Mouse (Mus musculus) intestine, postnatal 0 days (tissue): ENCODE measurements around the gene Zfp933. TPM values are rescaled to one million over a fixed set of nuclear protein-coding genes. Genes with fewer than 3 reads are reported as not detected.

Source experiments
- ATAC-seq: fragments of 200-750 bp; cut with Nextera tagmentation; 2 replicates; pipeline ENCODE4 v1.8.0; 2017; ENCODE audit warnings: mild to moderate bottlenecking, moderate TSS enrichment, moderate library complexity
- H3K27ac ChIP-seq: fragments of 300-500 bp; sonication (generic); 2 replicates; pipeline ENCODE4 v1.5.1; 2014; ENCODE audit warnings: mild to moderate bottlenecking, low read depth, low read length, moderate library complexity
- H3K27me3 ChIP-seq: fragments of 300-500 bp; sonication (generic); replicated peaks from 2 replicates; pipeline ENCODE4 v1.6.1; 2014; ENCODE audit warnings: low read length, mixed read lengths; ENCODE audit not compliant: control insufficient read depth, insufficient read depth
- H3K36me3 ChIP-seq: fragments of 300-500 bp; sonication (generic); 2 replicates; pipeline ENCODE4 v1.6.1; 2014; ENCODE audit warnings: mild to moderate bottlenecking, moderate library complexity; ENCODE audit not compliant: control insufficient read depth, insufficient read depth
- H3K4me1 ChIP-seq: fragments of 300-500 bp; sonication (generic); replicated peaks from 2 replicates; pipeline ENCODE4 v1.6.1; 2014; ENCODE audit warnings: antibody characterized with exemption, low read length, mixed read lengths; ENCODE audit not compliant: control insufficient read depth, insufficient read depth
- H3K4me2 ChIP-seq: fragments of 300-500 bp; sonication (generic); replicated peaks from 2 replicates; pipeline ENCODE4 v1.6.1; 2014; ENCODE audit warnings: low read depth, mild to moderate bottlenecking, moderate library complexity
- H3K4me3 ChIP-seq: fragments of 300-500 bp; sonication (generic); 2 replicates; pipeline ENCODE4 v1.5.1; 2014; ENCODE audit warnings: low read depth, low read length
- H3K9ac ChIP-seq: fragments of 300-500 bp; sonication (generic); 2 replicates; pipeline ENCODE4 v1.6.1; 2014; ENCODE audit warnings: mild to moderate bottlenecking, low read depth, low read length
- H3K9me3 ChIP-seq: fragments of 300-500 bp; sonication (generic); 2 replicates; pipeline ENCODE4 v1.6.1; 2016; ENCODE audit warnings: mixed run types; ENCODE audit not compliant: control insufficient read depth
- CTCF ChIP-seq: sonication (generic); IDR thresholded peaks from 2 replicates; pipeline ENCODE4 v1.5.1; 2016; ENCODE audit warnings: low read depth, mild to moderate bottlenecking, control low read depth, antibody characterized with exemption, moderate library complexity
- WGBS: fragments of 180-500 bp; shearing (Covaris S2); extraction: QIAGEN DNeasy Blood & Tissue Kit; methylation state at CpG from one replicate; pipeline ENCODE4 v1.1.7; 2014; 5-methylcytosine and 5-hydroxymethylcytosine counted together
- polyA plus RNA-seq: library from polyadenylated mRNA; unstranded; fragments of >200 nt; fragmentation: Nextera tagmentation; extraction: Ambion mirVana; gene quantifications from 2 replicates; pipeline ENCODE4 v1.2.1, GENCODE M21; 2015

Gene Zfp933
- polyA plus RNA-seq, 1 experiment from 2014 or later, result 3.4 TPM

- WGBS, result 96% methylated on average over 7 of the region's 7 CpGs
- Histone ChIP-seq H3K9me3 (no peaks in the 10 kb centered on the region), H3K36me3 (peaks cover 88% of the 10 kb centered on the region), H3K9ac (no peak overlapping the region), H3K27ac (peak overlapping the region; percentile 28; the same call in 1 of the 2 replicates), H3K27me3 (no peaks in the 10 kb centered on the region), H3K4me3 (no peak overlapping the region), H3K4me2 (no peak overlapping the region), H3K4me1 (no peaks in the 10 kb centered on the region)
- no peak for TF ChIP-seq CTCF
- no peak for ATAC-seq
Observed at GRCm38 (mm10) chr4:147887277-147887676, 39.1 kb upstream of the Zfp933 start.

- no peak for TF ChIP-seq CTCF
- Histone ChIP-seq H3K4me1 (no peaks in the 10 kb centered on the region), H3K9ac (no peak overlapping the region), H3K27ac (no peak overlapping the region), H3K9me3 (no peaks in the 10 kb centered on the region), H3K4me3 (no peak overlapping the region), H3K27me3 (no peaks in the 10 kb centered on the region), H3K36me3 (peaks cover 89% of the 10 kb centered on the region), H3K4me2 (no peak overlapping the region)
- 89% methylated on average over 12 of the region's 12 CpGs for WGBS
- no peak for ATAC-seq
Observed at GRCm38 (mm10) chr4:147886158-147886557, 38.0 kb upstream of the Zfp933 start.

- Histone ChIP-seq H3K9me3 (no peaks in the 10 kb centered on the region), H3K27ac (no peak overlapping the region), H3K4me3 (no peak overlapping the region), H3K27me3 (no peaks in the 10 kb centered on the region), H3K4me2 (no peak overlapping the region), H3K36me3 (peaks cover 91% of the 10 kb centered on the region), H3K9ac (no peak overlapping the region), H3K4me1 (no peaks in the 10 kb centered on the region)
- WGBS, result 92% methylated on average over 3 of the region's 3 CpGs
- TF ChIP-seq CTCF, result no peak
- no peak for ATAC-seq
Observed at GRCm38 (mm10) chr4:147884138-147884537, 36.0 kb upstream of the Zfp933 start.

DNA sequence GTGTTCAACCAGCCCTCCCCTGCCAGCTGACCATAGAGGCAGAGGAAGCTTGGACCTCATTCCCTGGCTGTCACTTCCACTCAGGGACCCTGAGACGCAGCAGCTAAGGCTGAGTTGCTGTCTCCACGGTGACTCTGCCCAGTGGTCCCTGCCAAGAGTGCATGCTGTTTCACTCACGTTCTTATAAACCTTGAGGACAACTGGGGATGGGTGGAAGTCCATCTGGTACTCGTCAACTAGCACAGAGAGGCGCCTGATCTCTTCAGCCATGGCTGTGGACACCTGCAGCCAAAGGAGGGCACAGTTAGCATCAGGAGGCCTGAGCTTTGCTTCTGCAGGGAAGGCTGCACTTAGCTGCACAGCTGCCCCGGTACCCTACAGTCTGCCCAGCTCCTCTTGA lies 34.9 kb upstream of the Zfp933 start:
- 81% methylated on average over 6 of the region's 6 CpGs for WGBS
- Histone ChIP-seq H3K4me2 (no peak overlapping the region), H3K4me1 (no peaks in the 10 kb centered on the region), H3K36me3 (peaks cover 93% of the 10 kb centered on the region), H3K9ac (no peak overlapping the region), H3K27me3 (no peaks in the 10 kb centered on the region), H3K27ac (no peak overlapping the region), H3K9me3 (no peaks in the 10 kb centered on the region), H3K4me3 (no peak overlapping the region)
- no peak for ATAC-seq
- no peak for TF ChIP-seq CTCF

GRCm38 (mm10) chr4:147881792-147882191 lies 33.6 kb upstream of the Zfp933 start:
- ATAC-seq, result no peak
- H3K9me3 ChIP-seq, result no peaks in the 10 kb centered on the region
- no peak overlapping the region for H3K9ac ChIP-seq
- no peaks in the 10 kb centered on the region for H3K27me3 ChIP-seq
- no peak for TF ChIP-seq CTCF
- H3K4me3 ChIP-seq, result no peak overlapping the region
- H3K4me1 ChIP-seq, result no peaks in the 10 kb centered on the region
- no peak overlapping the region for H3K4me2 ChIP-seq
- WGBS, result 97% methylated on average over 7 of the region's 7 CpGs
- no peak overlapping the region for H3K27ac ChIP-seq
- peaks cover 93% of the 10 kb centered on the region for H3K36me3 ChIP-seq

GRCm38 (mm10) chr4:147879865-147880264 lies 31.7 kb upstream of the Zfp933 start:
- Histone ChIP-seq H3K4me2 (no peak overlapping the region), H3K27me3 (no peaks in the 10 kb centered on the region), H3K4me1 (no peaks in the 10 kb centered on the region), H3K9me3 (no peaks in the 10 kb centered on the region), H3K36me3 (peaks cover 95% of the 10 kb centered on the region), H3K27ac (no peak overlapping the region; the same call in 1 of the 2 replicates), H3K4me3 (no peak overlapping the region), H3K9ac (no peak overlapping the region)
- no peak for TF ChIP-seq CTCF
- 62% methylated on average over 5 of the region's 5 CpGs for WGBS
- ATAC-seq, result no peak

- H3K4me1 ChIP-seq, result no peaks in the 10 kb centered on the region
- TF ChIP-seq CTCF, result no peak
- no peak overlapping the region for H3K4me3 ChIP-seq
- H3K27ac ChIP-seq, result no peak overlapping the region; the same call in 1 of the 2 replicates
- ATAC-seq, result no peak
- no peaks in the 10 kb centered on the region for H3K9me3 ChIP-seq
- 54% methylated on average over 2 of the region's 2 CpGs for WGBS
- H3K4me2 ChIP-seq, result no peak overlapping the region
- no peaks in the 10 kb centered on the region for H3K27me3 ChIP-seq
- H3K36me3 ChIP-seq, result peaks cover 96% of the 10 kb centered on the region
- H3K9ac ChIP-seq, result no peak overlapping the region
Observed at GRCm38 (mm10) chr4:147879456-147879855, 31.3 kb upstream of the Zfp933 start.
